Mouse (Mus musculus): ENCODE results near the gene Ppp1r1a. TPM values are rescaled to one million over a fixed set of nuclear protein-coding genes. Genes with fewer than 3 reads are reported as not detected.

The Ppp1r1a gene
- polyA plus RNA-seq (2015; fragmentation: Nextera tagmentation; extraction: Ambion mirVana), result 94.4 and 118 TPM in 2 replicates

DNA sequence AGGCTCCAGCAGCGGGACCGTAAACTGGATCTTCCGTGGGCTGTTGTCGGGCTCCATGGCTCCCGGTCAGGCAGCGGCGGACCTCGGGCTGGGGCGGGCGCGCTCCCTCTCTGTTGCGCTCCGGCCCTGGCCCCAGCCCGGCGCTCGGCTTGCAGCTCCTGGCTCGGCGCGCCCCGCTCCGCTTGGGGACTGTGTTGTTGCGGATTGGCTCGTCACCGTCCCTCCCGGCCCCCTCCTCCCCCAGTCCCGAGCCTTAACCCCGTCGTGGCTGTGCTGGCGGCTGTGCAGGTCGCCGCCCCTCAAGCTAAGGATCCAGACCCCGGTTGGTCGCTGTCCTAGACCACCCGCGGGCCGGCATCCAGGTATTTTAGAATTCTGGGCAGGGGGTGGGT, at the start of gene Ppp1r1a:
Gene Ppp1r1a (minus strand): TSS at position 182 of the 392 bp plus-strand sequence.
- no peaks in the 10 kb centered on the region for H3K9me3 ChIP-seq (replicated peaks)
- peak within 1 kb of the TSS; percentile 73 for H3K27ac ChIP-seq (replicated peaks)
- H3K4me2 ChIP-seq, result peak within 1 kb of the TSS; percentile 84
- peak within 1 kb of the TSS; percentile 73 for H3K4me3 ChIP-seq (replicated peaks)
- H3K27me3 ChIP-seq (replicated peaks), result 0 out of 2 replicates have a peak, but pooled peaks cover 5% of the 10 kb centered on the region
- peaks cover 29% of the 10 kb centered on the region for H3K4me1 ChIP-seq
- peak within 1 kb of the TSS; percentile 79 for H3K9ac ChIP-seq (replicated peaks)
- no peaks in the 10 kb centered on the region for H3K36me3 ChIP-seq
- under 1% methylated on average over 36 of the region's 36 CpGs for WGBS
- ATAC-seq (ENCODE audit: low FRiP score), result peak; percentile 87

DNA sequence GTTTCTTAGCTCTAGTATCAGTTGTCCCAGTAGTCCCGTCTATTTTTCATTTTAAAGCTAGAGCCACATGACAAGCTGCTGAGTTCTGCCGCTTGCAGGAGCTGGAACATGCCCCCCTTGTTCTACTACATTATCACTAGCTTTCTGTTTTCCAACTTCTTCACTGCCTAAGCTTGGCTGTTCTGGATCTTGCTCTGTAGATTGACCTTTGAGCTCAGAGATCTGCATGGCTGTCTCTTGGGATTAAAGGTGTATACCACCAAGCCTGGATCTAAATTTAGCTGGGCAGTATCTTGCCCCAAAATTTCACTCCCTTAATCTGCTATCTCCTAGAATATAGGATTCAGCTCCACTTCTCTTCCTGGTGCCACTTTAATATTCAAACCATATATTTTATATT, 48.1 kb upstream of the Ppp1r1a start:
- no peak overlapping the region for H3K4me2 ChIP-seq
- no peak overlapping the region for H3K4me3 ChIP-seq (replicated peaks)
- H3K9me3 ChIP-seq (replicated peaks), result no peaks in the 10 kb centered on the region
- H3K9ac ChIP-seq (replicated peaks), result no peak overlapping the region
- no peaks in the 10 kb centered on the region for H3K27me3 ChIP-seq (replicated peaks)
- H3K4me1 ChIP-seq, result no peaks in the 10 kb centered on the region
- WGBS, result 82% methylated on average over 2 of the region's 2 CpGs
- ATAC-seq (ENCODE audit: low FRiP score), result no peak
- no peaks in the 10 kb centered on the region for H3K36me3 ChIP-seq
- no peak overlapping the region for H3K27ac ChIP-seq (replicated peaks)

DNA sequence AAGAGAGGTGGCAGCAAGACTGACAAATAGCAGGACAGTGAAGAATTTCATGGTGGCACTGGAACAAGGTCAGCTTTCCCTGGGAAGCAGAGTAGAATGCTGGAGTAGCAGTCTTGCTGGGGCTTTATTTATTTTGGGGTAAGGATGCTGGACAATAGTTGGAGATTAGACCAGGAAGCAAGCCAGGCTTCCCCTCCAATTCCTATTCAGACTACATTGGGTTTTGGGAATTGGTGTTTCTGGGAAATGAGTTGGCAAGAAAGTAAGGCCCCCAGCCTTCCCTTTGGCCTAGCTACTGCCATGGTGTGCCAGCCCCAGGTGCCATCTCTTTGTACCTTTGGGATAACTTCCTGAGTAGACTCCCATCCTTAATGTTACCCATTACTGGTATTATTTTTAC, 27.2 kb upstream of the Ppp1r1a start, which contains the start of gene Glycam1:
Gene Glycam1 (minus strand): TSS at position 101 of the 400 bp plus-strand sequence.
- Histone ChIP-seq H3K27me3 (replicated peaks) (no peaks in the 10 kb centered on the region), H3K9ac (replicated peaks) (no peak within 1 kb of the TSS), H3K9me3 (replicated peaks) (no peaks in the 10 kb centered on the region), H3K4me3 (replicated peaks) (no peak within 1 kb of the TSS), H3K36me3 (no peaks in the 10 kb centered on the region), H3K27ac (replicated peaks) (no peak within 1 kb of the TSS), H3K4me1 (no peaks in the 10 kb centered on the region), H3K4me2 (no peak within 1 kb of the TSS)
- ATAC-seq (ENCODE audit: low FRiP score), result no peak

DNA sequence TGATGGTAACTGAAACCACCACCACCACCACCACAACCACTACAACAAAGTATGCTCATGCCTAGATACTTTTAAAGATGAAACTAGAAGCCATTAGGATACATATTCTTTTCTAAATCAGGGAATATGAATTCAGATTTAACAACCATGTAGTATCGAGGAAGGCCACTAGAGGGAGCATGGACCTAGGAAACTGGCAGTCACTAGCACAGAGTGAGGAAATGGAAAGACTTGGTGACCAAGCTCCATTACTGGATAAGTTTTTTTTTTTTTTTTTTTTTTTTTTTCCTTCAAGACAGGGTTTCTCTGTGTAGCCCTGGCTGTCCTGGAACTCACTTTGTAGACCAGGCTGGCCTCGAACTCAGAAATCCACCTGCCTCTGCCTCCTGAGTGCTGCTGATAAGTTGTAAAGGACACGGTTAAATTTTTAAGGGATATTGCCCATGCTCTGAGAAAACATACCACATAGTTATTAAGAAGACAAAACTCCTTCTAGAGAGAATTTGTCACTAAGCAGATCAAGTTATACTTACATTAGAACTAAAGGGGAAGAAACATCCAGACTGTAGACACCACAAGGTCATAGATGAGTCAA, 14.4 kb upstream of the Ppp1r1a start:
- peak; percentile 38; the same call in 1 of the 2 replicates for ATAC-seq (ENCODE audit: low FRiP score)
- H3K36me3 ChIP-seq, result no peaks in the 10 kb centered on the region
- no peaks in the 10 kb centered on the region for H3K9me3 ChIP-seq (replicated peaks)
- H3K4me3 ChIP-seq (replicated peaks), result no peak overlapping the region
- WGBS, result 49% methylated on average over 3 of the region's 3 CpGs
- no peak overlapping the region for H3K9ac ChIP-seq (replicated peaks)
- H3K4me2 ChIP-seq, result no peak overlapping the region
- H3K4me1 ChIP-seq, result 0 out of 2 replicates have a peak, but pooled peaks cover 3% of the 10 kb centered on the region
- H3K27me3 ChIP-seq (replicated peaks), result no peaks in the 10 kb centered on the region
- no peak overlapping the region for H3K27ac ChIP-seq (replicated peaks)

DNA sequence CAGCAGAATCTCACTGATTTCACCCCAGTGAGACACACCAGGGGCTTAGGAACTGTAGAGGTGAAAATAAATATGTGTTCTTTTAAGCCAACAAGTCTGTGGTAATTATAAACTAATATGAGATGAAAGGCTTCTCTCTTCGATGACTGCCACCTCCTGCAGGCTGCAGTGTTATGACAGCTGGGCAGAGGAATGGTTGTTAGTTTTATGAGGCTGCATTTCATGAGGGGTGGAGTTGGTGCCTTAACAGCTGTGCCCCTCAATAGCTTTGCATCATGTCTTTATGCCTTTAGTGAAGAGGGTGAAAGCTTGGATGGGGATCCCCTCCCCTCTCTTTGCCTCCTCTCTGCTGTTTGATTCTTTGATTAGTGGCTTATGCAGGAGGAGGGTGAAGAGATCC, 13.2 kb upstream of the Ppp1r1a start:
- Histone ChIP-seq H3K27me3 (replicated peaks) (no peaks in the 10 kb centered on the region), H3K4me3 (replicated peaks) (no peak overlapping the region), H3K36me3 (no peaks in the 10 kb centered on the region), H3K27ac (replicated peaks) (no peak overlapping the region), H3K9ac (replicated peaks) (no peak overlapping the region), H3K4me2 (no peak overlapping the region), H3K4me1 (0 out of 2 replicates have a peak, but pooled peaks cover 3% of the 10 kb centered on the region), H3K9me3 (replicated peaks) (no peaks in the 10 kb centered on the region)
- 12% methylated on average over 1 of the region's 1 CpGs for WGBS
- no peak for ATAC-seq (ENCODE audit: low FRiP score)

DNA sequence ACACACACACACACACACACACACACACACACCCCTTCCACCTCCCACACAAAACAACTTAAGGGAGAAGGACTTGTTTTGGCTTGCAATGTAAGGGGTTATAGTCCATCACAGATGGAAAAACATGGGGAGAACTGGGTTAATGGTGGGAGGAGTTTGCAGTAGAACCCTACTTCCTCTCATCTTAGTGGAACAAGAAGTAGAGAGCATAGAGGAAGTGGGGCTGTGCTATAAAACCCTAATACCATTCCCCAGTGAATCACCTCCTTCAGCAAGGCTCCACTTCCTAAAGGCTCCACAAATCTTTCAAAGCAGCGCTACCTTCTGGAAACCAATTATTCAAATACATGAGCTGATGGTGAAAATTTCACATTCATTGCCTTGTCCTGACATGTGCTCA, 11.7 kb upstream of the Ppp1r1a start:
- Histone ChIP-seq H3K36me3 (no peaks in the 10 kb centered on the region), H3K4me1 (0 out of 2 replicates have a peak, but pooled peaks cover 3% of the 10 kb centered on the region), H3K27me3 (replicated peaks) (no peaks in the 10 kb centered on the region), H3K9me3 (replicated peaks) (no peaks in the 10 kb centered on the region), H3K9ac (replicated peaks) (no peak overlapping the region), H3K4me3 (replicated peaks) (no peak overlapping the region), H3K4me2 (no peak overlapping the region), H3K27ac (replicated peaks) (no peak overlapping the region)
- ATAC-seq (ENCODE audit: low FRiP score), result no peak
- WGBS, result 94% methylated on average over 1 of the region's 1 CpGs

DNA sequence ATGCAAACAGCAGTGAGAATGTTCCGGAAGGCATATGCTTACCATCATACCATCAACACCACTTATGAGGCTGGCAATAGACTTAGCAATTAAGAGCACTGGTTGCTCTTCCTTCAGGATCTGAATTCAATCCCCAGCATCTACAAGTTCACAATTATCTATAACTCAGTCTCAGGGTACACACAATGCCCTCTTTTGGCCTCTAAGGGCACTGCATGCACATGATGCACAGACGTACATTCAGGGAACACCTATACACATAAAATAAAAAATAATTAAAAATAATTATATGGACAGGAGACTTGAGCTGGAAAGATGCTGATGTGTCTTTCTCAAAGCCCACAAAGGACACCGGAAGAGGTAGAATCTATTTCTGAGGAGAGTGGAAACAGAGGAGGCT, 10.2 kb upstream of the Ppp1r1a start:
- ATAC-seq (ENCODE audit: low FRiP score), result no peak
- no peaks in the 10 kb centered on the region for H3K9me3 ChIP-seq (replicated peaks)
- no peak overlapping the region for H3K27ac ChIP-seq (replicated peaks)
- no peak overlapping the region for H3K4me2 ChIP-seq
- no peak overlapping the region for H3K4me3 ChIP-seq (replicated peaks)
- no peak overlapping the region for H3K9ac ChIP-seq (replicated peaks)
- H3K27me3 ChIP-seq (replicated peaks), result no peaks in the 10 kb centered on the region
- H3K4me1 ChIP-seq, result 0 out of 2 replicates have a peak, but pooled peaks cover 3% of the 10 kb centered on the region
- no peaks in the 10 kb centered on the region for H3K36me3 ChIP-seq
- 93% methylated on average over 3 of the region's 3 CpGs for WGBS

DNA sequence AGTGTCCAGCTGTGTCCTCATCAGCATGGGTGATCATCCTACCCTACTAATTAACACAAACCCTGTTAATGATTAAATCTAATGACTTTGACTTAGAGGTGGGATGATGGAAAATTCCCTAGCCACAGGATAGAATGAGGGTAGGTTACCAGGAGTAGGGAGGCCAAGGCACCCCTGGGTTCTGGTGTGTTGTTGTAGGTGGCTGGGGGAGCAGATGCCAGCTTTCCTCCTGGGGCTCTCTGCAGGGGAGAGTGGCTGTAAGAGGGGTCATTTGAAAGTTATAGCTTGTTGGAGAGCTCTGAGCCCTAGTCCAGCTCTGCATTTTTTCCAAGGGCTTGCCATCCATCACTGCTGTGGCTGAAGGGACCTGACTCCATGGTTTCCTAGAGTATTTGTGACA, 4.7 kb upstream of the Ppp1r1a start:
- Histone ChIP-seq H3K9ac (replicated peaks) (no peak overlapping the region), H3K27ac (replicated peaks) (no peak overlapping the region), H3K4me3 (replicated peaks) (no peak overlapping the region), H3K4me1 (peaks cover 9% of the 10 kb centered on the region), H3K9me3 (replicated peaks) (no peaks in the 10 kb centered on the region), H3K36me3 (no peaks in the 10 kb centered on the region), H3K4me2 (no peak overlapping the region), H3K27me3 (replicated peaks) (0 out of 2 replicates have a peak, but pooled peaks cover 5% of the 10 kb centered on the region)
- ATAC-seq (ENCODE audit: low FRiP score), result no peak

DNA sequence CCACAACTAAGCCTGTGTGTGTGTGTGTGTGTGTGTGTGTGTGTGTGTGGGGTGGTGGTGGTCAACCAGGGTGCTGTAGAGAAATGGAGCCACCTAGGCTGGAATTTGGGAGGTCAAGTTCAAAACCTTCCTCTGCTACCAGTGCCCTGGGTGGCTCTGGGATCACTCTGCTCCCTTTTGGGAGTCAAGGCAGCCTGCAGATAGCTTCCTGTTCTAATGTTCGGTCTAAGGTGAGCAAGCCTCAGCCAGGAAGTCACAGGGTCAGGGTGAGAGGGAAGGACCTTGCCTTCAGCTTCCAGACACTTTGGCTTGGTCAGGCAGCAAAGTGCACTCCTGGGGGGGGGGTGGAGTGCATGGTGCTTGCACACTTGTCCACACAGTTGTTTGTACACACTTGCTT, 2.8 kb upstream of the Ppp1r1a start:
- H3K4me2 ChIP-seq, result no peak overlapping the region
- no peaks in the 10 kb centered on the region for H3K36me3 ChIP-seq
- ATAC-seq (ENCODE audit: low FRiP score), result no peak
- 0 out of 2 replicates have a peak, but pooled peaks cover 5% of the 10 kb centered on the region for H3K27me3 ChIP-seq (replicated peaks)
- H3K27ac ChIP-seq (replicated peaks), result no peak overlapping the region
- no peaks in the 10 kb centered on the region for H3K9me3 ChIP-seq (replicated peaks)
- no peak overlapping the region for H3K4me3 ChIP-seq (replicated peaks)
- WGBS, result 85% methylated on average over 1 of the region's 1 CpGs
- no peak overlapping the region for H3K9ac ChIP-seq (replicated peaks)
- H3K4me1 ChIP-seq, result peaks cover 19% of the 10 kb centered on the region

DNA sequence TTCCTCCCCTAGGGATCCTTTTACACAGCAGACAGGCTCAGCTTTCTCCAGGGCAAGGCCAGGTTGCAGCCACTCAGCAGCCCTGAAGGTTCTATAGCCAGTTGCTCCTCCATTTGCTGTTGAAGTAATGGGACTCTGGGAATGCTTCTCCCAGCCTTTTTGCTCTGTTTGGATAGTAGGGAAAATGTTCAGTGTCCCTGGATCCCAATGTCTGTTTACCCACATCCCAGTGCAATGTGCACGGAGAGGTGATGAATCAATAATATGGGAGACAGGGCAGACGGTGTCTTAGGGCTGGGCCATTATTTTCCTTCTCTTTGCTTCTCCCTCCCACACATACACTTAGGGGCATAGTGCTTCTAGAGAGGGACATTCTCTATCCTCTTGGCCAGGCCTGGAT, 1.5 kb upstream of the Ppp1r1a start:
- no peaks in the 10 kb centered on the region for H3K9me3 ChIP-seq (replicated peaks)
- H3K9ac ChIP-seq (replicated peaks), result no peak overlapping the region
- H3K4me1 ChIP-seq, result peaks cover 25% of the 10 kb centered on the region
- H3K4me3 ChIP-seq (replicated peaks), result no peak overlapping the region
- WGBS, result 40% methylated on average over 2 of the region's 2 CpGs
- H3K27me3 ChIP-seq (replicated peaks), result 0 out of 2 replicates have a peak, but pooled peaks cover 5% of the 10 kb centered on the region
- H3K27ac ChIP-seq (replicated peaks), result no peak overlapping the region
- ATAC-seq (ENCODE audit: low FRiP score), result no peak
- no peak overlapping the region for H3K4me2 ChIP-seq
- H3K36me3 ChIP-seq, result no peaks in the 10 kb centered on the region

DNA sequence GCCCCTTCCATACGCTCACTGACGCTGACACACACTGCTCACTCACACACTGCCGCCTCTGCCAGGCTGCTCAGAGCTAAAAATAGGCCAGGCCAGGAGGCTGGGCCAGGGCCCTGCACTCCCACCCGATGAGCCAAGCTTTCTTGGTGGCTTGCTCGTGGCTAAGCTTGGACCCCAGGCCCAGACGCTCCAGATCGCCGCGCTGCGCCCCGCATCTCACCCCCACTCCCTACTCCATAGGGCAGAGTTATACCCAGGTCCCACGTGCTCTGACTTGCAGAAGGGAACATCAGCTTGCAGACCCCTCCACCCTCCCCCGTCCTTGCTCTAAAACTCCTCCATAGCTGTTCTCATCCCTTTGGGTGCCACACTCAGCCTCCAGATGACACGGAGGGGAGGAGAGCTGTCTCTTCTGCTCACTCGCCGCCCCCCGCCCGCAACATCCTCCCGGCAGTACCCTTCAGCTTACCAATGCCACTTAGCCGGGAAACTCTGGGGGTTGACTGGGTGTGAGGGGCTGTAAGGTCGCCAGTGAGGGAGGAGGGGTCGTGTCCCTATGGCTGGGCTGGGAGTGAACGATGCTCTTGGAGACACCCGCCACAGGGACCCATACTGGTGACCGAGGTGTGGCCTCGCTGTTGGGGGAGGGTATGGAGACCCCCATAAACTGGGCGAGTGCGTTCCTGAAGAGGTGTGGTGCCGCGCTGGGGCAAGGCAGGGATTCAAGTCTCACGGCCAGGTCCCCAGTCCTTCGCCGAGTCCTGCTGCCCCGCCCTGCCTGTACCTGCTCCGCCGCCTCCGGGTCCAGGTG, 587 bp downstream of the Ppp1r1a start:
- peak overlapping the region; percentile 79 for H3K9ac ChIP-seq (replicated peaks)
- 1% methylated on average over 37 of the region's 37 CpGs for WGBS
- 0 out of 2 replicates have a peak, but pooled peaks cover 5% of the 10 kb centered on the region for H3K27me3 ChIP-seq (replicated peaks)
- peak overlapping the region; percentile 73 for H3K27ac ChIP-seq (replicated peaks)
- H3K4me1 ChIP-seq, result peaks cover 29% of the 10 kb centered on the region
- H3K36me3 ChIP-seq, result no peaks in the 10 kb centered on the region
- ATAC-seq (ENCODE audit: low FRiP score), result peak; percentile 65
- no peaks in the 10 kb centered on the region for H3K9me3 ChIP-seq (replicated peaks)
- H3K4me2 ChIP-seq, result peak overlapping the region; percentile 84
- H3K4me3 ChIP-seq (replicated peaks), result peak overlapping the region; percentile 73

DNA sequence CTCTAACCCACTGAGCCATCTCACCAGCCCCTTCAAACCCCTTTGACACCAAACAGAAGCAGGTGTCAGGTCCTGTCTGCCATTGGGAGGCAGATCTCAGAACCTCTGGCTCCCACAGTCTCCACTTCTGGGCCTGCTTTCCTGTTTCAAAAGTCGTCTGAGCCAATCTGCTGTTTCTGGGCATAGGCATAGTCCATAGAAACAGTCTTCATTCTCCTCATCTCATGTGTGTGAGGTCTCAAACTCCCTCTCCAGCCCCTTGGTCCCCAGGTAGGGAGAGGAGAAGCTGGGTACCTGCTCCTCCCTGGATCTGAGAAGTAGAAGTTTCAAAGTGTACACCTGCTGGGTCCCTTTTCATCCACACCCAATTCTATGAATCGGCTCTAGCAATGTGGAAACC, 1.3 kb downstream of the Ppp1r1a start:
- 31% methylated on average over 2 of the region's 2 CpGs for WGBS
- peak overlapping the region; percentile 73 for H3K27ac ChIP-seq (replicated peaks)
- H3K4me3 ChIP-seq (replicated peaks), result peak overlapping the region; percentile 73
- H3K9ac ChIP-seq (replicated peaks), result peak overlapping the region; percentile 79
- peak overlapping the region; percentile 84 for H3K4me2 ChIP-seq
- no peak for ATAC-seq (ENCODE audit: low FRiP score)
- H3K36me3 ChIP-seq, result no peaks in the 10 kb centered on the region
- 0 out of 2 replicates have a peak, but pooled peaks cover 5% of the 10 kb centered on the region for H3K27me3 ChIP-seq (replicated peaks)
- H3K9me3 ChIP-seq (replicated peaks), result no peaks in the 10 kb centered on the region
- peaks cover 29% of the 10 kb centered on the region for H3K4me1 ChIP-seq
